Mouse (Mus musculus): ENCODE data around the gene Ap1ar.

The Ap1ar gene

GRCm38 (mm10) chr3:127757886-127758301, 79.4 kb downstream of the Ap1ar start:
- DNase-seq (ENCODE audit: low read depth, low spot score): no peak

Data from WW6 (cell line).